Mouse (Mus musculus): ENCODE results near the gene Rcc1l.

Rcc1l gene

DNA sequence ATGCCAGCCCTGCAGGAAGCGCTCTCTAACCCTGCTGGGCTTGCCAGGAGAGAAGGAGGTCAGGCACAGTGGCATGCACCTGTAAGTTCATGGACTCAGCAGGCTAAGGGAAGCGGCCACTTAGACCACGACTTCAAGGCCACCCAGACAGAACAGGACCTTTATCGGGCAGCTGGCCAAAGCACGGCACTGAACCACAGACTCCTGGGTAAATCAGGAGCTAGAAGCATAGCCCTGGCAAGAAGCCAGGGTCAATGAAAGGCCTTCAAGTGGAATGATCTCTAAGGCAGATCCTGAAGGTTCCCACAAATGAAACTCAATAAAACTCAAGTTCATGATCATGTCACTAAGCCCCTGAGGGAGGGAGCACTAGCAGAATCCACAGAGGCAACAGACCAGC is 11.9 kb downstream of the Rcc1l start:
- no peaks in the 10 kb centered on the region for H3K27me3 ChIP-seq (ENCODE audit: insufficient read depth, low read length)
- peaks cover 38% of the 10 kb centered on the region for H3K4me1 ChIP-seq (replicated peaks; ENCODE audit: low read depth, low read length)
- TF ChIP-seq NANOG (IDR thresholded peaks at IDR 0.05; ENCODE audit: borderline replicate concordance, low read length) (no peak), CTCF (conservative IDR thresholded peaks at IDR 0.05; ENCODE audit: low read length) (no peak), POU5F1 (IDR thresholded peaks at IDR 0.05; ENCODE audit: borderline replicate concordance, low read length) (no peak)
- H3K9me3 ChIP-seq (ENCODE audit: low read length), result no peaks in the 10 kb centered on the region
- no peak overlapping the region for H3K4me3 ChIP-seq (replicated peaks; ENCODE audit: low read length)
- peaks cover 91% of the 10 kb centered on the region for H3K36me3 ChIP-seq (ENCODE audit: insufficient read depth, low read length)

DNA sequence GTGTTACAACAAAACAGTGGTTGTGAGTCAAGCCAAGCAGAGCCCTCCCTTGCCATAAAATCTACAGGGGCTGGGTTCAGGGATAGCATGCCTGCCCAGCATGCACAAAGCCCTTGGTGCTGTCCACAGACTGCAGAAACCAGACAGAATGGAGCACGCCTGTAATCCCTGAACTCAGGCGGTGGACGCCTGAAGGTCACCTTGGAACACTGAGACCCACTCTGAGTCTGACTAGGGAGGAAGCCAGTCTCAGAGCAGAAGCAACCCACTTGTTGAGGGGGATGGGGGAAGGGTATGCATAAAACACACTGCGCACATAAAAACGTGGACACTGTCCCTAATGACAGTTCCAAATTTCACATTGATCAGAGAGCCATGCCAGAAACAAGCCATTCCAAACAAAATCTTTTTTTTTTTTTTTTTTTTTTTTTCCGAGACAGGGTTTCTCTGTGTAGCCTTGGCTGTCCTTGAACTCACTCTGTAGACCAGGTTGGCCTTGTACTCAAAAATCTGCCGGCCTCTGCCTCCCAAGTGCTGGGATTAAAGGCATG is 20.6 kb downstream of the Rcc1l start:
- TF ChIP-seq CTCF (conservative IDR thresholded peaks at IDR 0.05; ENCODE audit: low read length) (no peak), POU5F1 (IDR thresholded peaks at IDR 0.05; ENCODE audit: borderline replicate concordance, low read length) (no peak), NANOG (IDR thresholded peaks at IDR 0.05; ENCODE audit: borderline replicate concordance, low read length) (no peak)
- no peak overlapping the region for H3K4me3 ChIP-seq (replicated peaks; ENCODE audit: low read length)
- H3K36me3 ChIP-seq (ENCODE audit: insufficient read depth, low read length), result peaks cover 94% of the 10 kb centered on the region
- H3K27me3 ChIP-seq (ENCODE audit: insufficient read depth, low read length), result no peaks in the 10 kb centered on the region
- H3K9me3 ChIP-seq (ENCODE audit: low read length), result peaks cover 6% of the 10 kb centered on the region
- peaks cover 47% of the 10 kb centered on the region for H3K4me1 ChIP-seq (replicated peaks; ENCODE audit: low read depth, low read length)

DNA sequence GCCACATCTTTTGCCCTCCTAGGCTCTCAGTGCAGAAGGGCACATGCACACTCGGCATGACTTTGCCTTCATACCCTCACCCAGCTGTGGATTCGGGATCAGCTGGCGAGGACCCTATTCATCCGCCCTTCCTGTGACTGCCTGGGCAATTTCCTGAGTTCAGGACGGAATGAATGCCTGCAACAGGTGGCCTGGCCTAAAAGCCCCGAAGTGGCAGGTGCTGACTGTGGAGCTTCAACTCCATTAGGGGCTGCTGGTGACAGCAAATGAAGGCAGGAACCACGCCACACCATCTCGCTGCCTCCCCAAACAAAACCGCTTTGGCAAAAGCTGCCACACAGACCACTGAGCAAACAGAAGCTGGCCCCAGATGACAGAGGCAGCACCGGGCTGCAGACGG is 24.7 kb downstream of the Rcc1l start:
- no peaks in the 10 kb centered on the region for H3K27me3 ChIP-seq (ENCODE audit: insufficient read depth, low read length)
- H3K36me3 ChIP-seq (ENCODE audit: insufficient read depth, low read length), result peaks cover 96% of the 10 kb centered on the region
- H3K9me3 ChIP-seq (ENCODE audit: low read length), result peaks cover 6% of the 10 kb centered on the region
- H3K4me3 ChIP-seq (replicated peaks; ENCODE audit: low read length), result no peak overlapping the region
- H3K4me1 ChIP-seq (replicated peaks; ENCODE audit: low read depth, low read length), result peaks cover 41% of the 10 kb centered on the region
- TF ChIP-seq NANOG (IDR thresholded peaks at IDR 0.05; ENCODE audit: borderline replicate concordance, low read length), result no peak
- TF ChIP-seq CTCF (conservative IDR thresholded peaks at IDR 0.05; ENCODE audit: low read length), result no peak

DNA sequence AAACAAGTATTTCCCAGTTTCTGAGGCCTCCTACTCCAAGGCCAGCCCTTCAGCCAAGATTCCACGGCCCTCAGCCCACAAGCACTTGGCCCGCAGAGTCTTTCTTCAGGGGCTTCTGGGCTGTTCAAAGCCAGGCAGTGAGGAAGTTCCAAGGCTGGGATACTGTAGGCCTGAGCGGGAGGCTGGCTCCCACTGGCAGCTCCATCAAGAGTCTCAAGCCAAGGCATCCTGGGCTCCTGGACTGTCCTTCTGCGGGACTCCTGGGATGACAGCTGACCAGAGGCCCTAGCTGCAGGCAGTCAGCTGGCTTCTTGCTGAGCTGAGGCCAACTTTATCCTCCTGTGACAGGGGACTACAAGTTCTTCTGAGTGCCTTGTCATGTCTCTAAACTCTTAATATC is 28.4 kb downstream of the Rcc1l start:
- no peak for TF ChIP-seq NANOG (IDR thresholded peaks at IDR 0.05; ENCODE audit: borderline replicate concordance, low read length)
- TF ChIP-seq POU5F1 (IDR thresholded peaks at IDR 0.05; ENCODE audit: borderline replicate concordance, low read length), result no peak
- TF ChIP-seq CTCF (conservative IDR thresholded peaks at IDR 0.05; ENCODE audit: low read length), result no peak
- Histone ChIP-seq H3K9me3 (ENCODE audit: low read length) (no peaks in the 10 kb centered on the region), H3K27me3 (ENCODE audit: insufficient read depth, low read length) (no peaks in the 10 kb centered on the region), H3K36me3 (ENCODE audit: insufficient read depth, low read length) (peaks cover 62% of the 10 kb centered on the region), H3K4me3 (replicated peaks; ENCODE audit: low read length) (no peak overlapping the region), H3K4me1 (replicated peaks; ENCODE audit: low read depth, low read length) (peaks cover 24% of the 10 kb centered on the region)

DNA sequence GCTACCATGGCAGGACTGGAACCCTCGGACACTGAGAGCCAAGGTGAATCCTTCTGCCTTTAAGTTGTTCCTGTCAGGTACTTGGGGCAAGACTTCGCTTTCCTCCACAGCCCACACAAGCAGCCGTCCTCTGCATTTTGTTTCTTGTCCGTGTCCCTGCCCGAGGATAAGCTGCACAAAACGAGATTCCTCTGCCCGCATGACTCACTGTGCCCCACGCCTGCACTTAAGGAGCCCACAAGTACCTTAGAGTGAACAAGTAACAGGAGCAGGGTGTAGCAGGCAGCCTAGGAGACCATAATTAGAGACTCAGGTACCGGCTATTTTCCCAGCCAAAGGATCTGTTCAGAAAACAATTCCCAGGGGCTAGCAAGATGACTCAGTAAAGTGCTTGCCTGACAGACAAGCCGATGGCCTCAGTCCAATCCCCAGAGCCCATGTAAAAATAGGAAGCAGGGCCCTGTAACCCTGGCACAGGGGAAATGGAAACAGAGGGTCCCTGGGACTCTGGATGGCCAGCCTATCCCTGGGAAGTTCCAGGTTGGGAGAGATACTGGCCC is 29.3 kb downstream of the Rcc1l start:
- TF ChIP-seq CTCF (conservative IDR thresholded peaks at IDR 0.05; ENCODE audit: low read length) (no peak), NANOG (IDR thresholded peaks at IDR 0.05; ENCODE audit: borderline replicate concordance, low read length) (no peak), POU5F1 (IDR thresholded peaks at IDR 0.05; ENCODE audit: borderline replicate concordance, low read length) (no peak)
- Histone ChIP-seq H3K4me3 (replicated peaks; ENCODE audit: low read length) (no peak overlapping the region), H3K27me3 (ENCODE audit: insufficient read depth, low read length) (no peaks in the 10 kb centered on the region), H3K4me1 (replicated peaks; ENCODE audit: low read depth, low read length) (peaks cover 29% of the 10 kb centered on the region), H3K36me3 (ENCODE audit: insufficient read depth, low read length) (peaks cover 53% of the 10 kb centered on the region), H3K9me3 (ENCODE audit: low read length) (peaks cover 2% of the 10 kb centered on the region; the same call in 1 of the 2 replicates)

DNA sequence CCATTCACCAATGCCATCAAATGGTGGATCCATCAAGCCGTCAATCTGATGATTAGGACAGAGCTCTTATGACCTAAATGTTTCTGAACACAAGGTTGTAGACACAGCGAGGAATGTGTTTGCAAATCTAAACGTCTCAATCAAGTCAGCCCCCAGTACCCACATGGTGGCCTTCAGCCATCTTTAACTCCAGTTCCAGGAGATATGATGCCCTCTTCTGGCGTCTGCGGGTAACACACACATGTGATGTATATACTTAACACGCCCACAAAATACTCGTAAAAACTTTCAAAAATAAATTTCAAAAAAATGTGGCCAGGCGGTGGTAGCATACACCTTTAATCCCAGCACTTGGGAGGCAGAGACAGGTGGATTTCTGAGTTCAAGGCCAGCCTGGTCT is 31.6 kb downstream of the Rcc1l start:
- peaks cover 31% of the 10 kb centered on the region for H3K36me3 ChIP-seq (ENCODE audit: insufficient read depth, low read length)
- H3K4me1 ChIP-seq (replicated peaks; ENCODE audit: low read depth, low read length), result peaks cover 36% of the 10 kb centered on the region
- TF ChIP-seq NANOG (IDR thresholded peaks at IDR 0.05; ENCODE audit: borderline replicate concordance, low read length) (no peak), CTCF (conservative IDR thresholded peaks at IDR 0.05; ENCODE audit: low read length) (peak; percentile 45)
- no peaks in the 10 kb centered on the region for H3K27me3 ChIP-seq (ENCODE audit: insufficient read depth, low read length)
- no peak overlapping the region for H3K4me3 ChIP-seq (replicated peaks; ENCODE audit: low read length)
- H3K9me3 ChIP-seq (ENCODE audit: low read length), result peaks cover 4% of the 10 kb centered on the region; the same call in 1 of the 2 replicates

DNA sequence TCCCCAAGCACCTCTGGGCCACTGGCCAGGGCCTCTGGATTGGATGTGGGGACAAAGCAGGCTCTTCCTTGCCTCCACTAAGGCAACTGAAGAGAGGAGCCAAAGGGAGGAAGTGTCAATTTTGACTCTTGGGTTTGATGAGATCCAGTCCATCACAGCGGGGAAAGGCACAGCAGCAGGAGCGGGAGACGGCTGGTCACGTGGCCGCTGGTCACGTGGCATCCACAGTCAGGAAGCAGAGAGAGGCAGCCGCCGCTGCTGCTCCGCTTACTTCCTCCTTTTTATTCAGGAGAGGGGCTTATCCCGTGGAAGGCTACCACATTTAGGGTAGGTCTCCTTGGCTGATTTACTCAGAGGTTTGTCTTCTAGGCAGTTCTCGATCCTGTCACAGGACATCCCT is 34.2 kb downstream of the Rcc1l start:
- Histone ChIP-seq H3K27me3 (ENCODE audit: insufficient read depth, low read length) (no peaks in the 10 kb centered on the region), H3K4me1 (replicated peaks; ENCODE audit: low read depth, low read length) (peaks cover 41% of the 10 kb centered on the region), H3K4me3 (replicated peaks; ENCODE audit: low read length) (peak overlapping the region; percentile 63), H3K36me3 (ENCODE audit: insufficient read depth, low read length) (peaks cover 5% of the 10 kb centered on the region), H3K9me3 (ENCODE audit: low read length) (peaks cover 4% of the 10 kb centered on the region; the same call in 1 of the 2 replicates)
- TF ChIP-seq NANOG (IDR thresholded peaks at IDR 0.05; ENCODE audit: borderline replicate concordance, low read length), result no peak
- TF ChIP-seq POU5F1 (IDR thresholded peaks at IDR 0.05; ENCODE audit: borderline replicate concordance, low read length), result no peak
- TF ChIP-seq CTCF (conservative IDR thresholded peaks at IDR 0.05; ENCODE audit: low read length), result no peak

DNA sequence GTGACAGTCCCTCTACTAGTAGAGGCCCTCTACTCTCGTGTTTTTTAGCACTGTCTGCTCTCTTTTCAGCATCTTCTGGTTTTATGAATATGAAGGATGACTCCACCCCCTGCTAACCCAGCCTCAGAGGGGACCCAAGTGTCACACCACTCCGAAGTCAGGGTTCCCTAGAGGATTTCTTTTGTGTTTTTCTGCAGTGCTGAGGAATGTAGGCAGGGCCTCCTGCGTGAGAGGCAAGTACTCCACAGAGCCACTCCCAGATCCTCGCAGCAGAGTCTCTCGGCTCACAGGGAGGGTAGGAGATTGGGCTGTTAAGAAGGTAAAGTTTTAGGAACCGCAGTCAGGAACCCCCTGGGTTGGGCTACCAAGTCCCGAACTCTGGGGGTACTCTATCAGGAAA is 35.3 kb downstream of the Rcc1l start:
- H3K27me3 ChIP-seq (ENCODE audit: insufficient read depth, low read length), result no peaks in the 10 kb centered on the region
- peaks cover 37% of the 10 kb centered on the region for H3K4me1 ChIP-seq (replicated peaks; ENCODE audit: low read depth, low read length)
- H3K4me3 ChIP-seq (replicated peaks; ENCODE audit: low read length), result no peak overlapping the region
- no peaks in the 10 kb centered on the region for H3K36me3 ChIP-seq (ENCODE audit: insufficient read depth, low read length)
- peaks cover 4% of the 10 kb centered on the region; the same call in 1 of the 2 replicates for H3K9me3 ChIP-seq (ENCODE audit: low read length)
- TF ChIP-seq CTCF (conservative IDR thresholded peaks at IDR 0.05; ENCODE audit: low read length) (no peak), NANOG (IDR thresholded peaks at IDR 0.05; ENCODE audit: borderline replicate concordance, low read length) (no peak), POU5F1 (IDR thresholded peaks at IDR 0.05; ENCODE audit: borderline replicate concordance, low read length) (no peak)

DNA sequence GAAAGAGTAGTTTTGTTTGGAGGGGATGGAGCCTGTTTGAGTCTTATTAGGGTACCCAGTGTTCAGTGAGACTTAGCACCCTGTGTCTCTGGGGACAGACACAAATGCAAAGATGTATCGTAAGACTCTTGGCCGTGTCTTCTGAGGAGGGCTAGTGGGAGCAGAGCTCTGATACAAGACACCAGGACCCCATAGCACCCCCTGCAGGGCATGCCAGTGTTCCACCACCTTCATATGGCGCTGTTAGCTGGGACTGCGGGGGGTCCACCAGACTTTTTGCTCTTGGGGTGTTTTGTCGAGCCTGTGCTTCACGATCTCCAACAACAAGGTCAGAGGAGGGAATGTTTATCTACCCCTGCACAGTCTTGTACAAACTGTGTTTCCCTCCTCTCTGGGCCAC is 37.1 kb downstream of the Rcc1l start:
- no peaks in the 10 kb centered on the region for H3K27me3 ChIP-seq (ENCODE audit: insufficient read depth, low read length)
- H3K4me1 ChIP-seq (replicated peaks; ENCODE audit: low read depth, low read length), result peaks cover 46% of the 10 kb centered on the region

More for the DNA sequence above, 37.1 kb downstream of the Rcc1l start:
- H3K36me3 ChIP-seq (ENCODE audit: insufficient read depth, low read length), result no peaks in the 10 kb centered on the region
- TF ChIP-seq POU5F1 (IDR thresholded peaks at IDR 0.05; ENCODE audit: borderline replicate concordance, low read length), result no peak
- TF ChIP-seq NANOG (IDR thresholded peaks at IDR 0.05; ENCODE audit: borderline replicate concordance, low read length), result no peak
- peak; percentile 15 for TF ChIP-seq CTCF (conservative IDR thresholded peaks at IDR 0.05; ENCODE audit: low read length)
- peaks cover 4% of the 10 kb centered on the region; the same call in 1 of the 2 replicates for H3K9me3 ChIP-seq (ENCODE audit: low read length)
- no peak overlapping the region for H3K4me3 ChIP-seq (replicated peaks; ENCODE audit: low read length)

Measured in E14TG2a.4 (cell line).